Mouse (Mus musculus) urinary bladder, postnatal 10 days (tissue): ENCODE data around the gene Rev3l.
"Not testable (repeated sequence)": the region's sequence is repeated elsewhere in the genome, so short reads cannot be mapped to it uniquely, and the experiment has no call there.

Experiments used
- DNase-seq: peaks from one replicate; pipeline ENCODE4 v3.0.0; 2022; ENCODE audit warnings: low spot score

Rev3l gene

GRCm38 (mm10) chr10:39785241-39785640 lies 53.3 kb downstream of the Rev3l start:
- DNase-seq = no peak

- DNase-seq = no peak
These were observed 61.4 kb downstream of the Rev3l start for GRCm38 (mm10) chr10:39793295-39793694.

- no peak for DNase-seq
These were observed 79.6 kb downstream of the Rev3l start for GRCm38 (mm10) chr10:39811507-39811906.

- no peak for DNase-seq
These were observed 110.7 kb downstream of the Rev3l start for GRCm38 (mm10) chr10:39842621-39843020.

GRCm38 (mm10) chr10:39865509-39865908 lies 133.6 kb downstream of the Rev3l start:
- DNase-seq = no peak

GRCm38 (mm10) chr10:39888621-39889020 lies 156.7 kb downstream of the Rev3l start:
- no peak for DNase-seq

- DNase-seq = no peak
These were observed 162.1 kb downstream of the Rev3l start for GRCm38 (mm10) chr10:39893702-39894697.

- no peak for DNase-seq
These were observed 164.6 kb downstream of the Rev3l start for GRCm38 (mm10) chr10:39896503-39896902.

GRCm38 (mm10) chr10:39898874-39899371 lies 167.0 kb downstream of the Rev3l start, which contains the start of gene Mfsd4b4:
TSS of gene Mfsd4b4 (minus strand) at chr10:39899238.
- DNase-seq = peak; percentile 42

- no peak for DNase-seq
These were observed 172.3 kb downstream of the Rev3l start for GRCm38 (mm10) chr10:39904191-39904590.

GRCm38 (mm10) chr10:39906799-39907658 lies 175.1 kb downstream of the Rev3l start:
- DNase-seq = no peak

GRCm38 (mm10) chr10:39908768-39909441 lies 177.0 kb downstream of the Rev3l start:
- no peak for DNase-seq

GRCm38 (mm10) chr10:39912616-39913015 lies 180.7 kb downstream of the Rev3l start:
- no peak for DNase-seq

- not testable (repeated sequence) for DNase-seq
These were observed 192.6 kb downstream of the Rev3l start for GRCm38 (mm10) chr10:39924556-39924955.
